Mouse (Mus musculus): ENCODE results near the gene Npas3. TPM values are rescaled to one million over a fixed set of nuclear protein-coding genes. Genes with fewer than 3 reads are reported as not detected.

Npas3 gene
- total RNA-seq, 2 experiments from 2014 or later, result 43.7 to 47.4 TPM

DNA sequence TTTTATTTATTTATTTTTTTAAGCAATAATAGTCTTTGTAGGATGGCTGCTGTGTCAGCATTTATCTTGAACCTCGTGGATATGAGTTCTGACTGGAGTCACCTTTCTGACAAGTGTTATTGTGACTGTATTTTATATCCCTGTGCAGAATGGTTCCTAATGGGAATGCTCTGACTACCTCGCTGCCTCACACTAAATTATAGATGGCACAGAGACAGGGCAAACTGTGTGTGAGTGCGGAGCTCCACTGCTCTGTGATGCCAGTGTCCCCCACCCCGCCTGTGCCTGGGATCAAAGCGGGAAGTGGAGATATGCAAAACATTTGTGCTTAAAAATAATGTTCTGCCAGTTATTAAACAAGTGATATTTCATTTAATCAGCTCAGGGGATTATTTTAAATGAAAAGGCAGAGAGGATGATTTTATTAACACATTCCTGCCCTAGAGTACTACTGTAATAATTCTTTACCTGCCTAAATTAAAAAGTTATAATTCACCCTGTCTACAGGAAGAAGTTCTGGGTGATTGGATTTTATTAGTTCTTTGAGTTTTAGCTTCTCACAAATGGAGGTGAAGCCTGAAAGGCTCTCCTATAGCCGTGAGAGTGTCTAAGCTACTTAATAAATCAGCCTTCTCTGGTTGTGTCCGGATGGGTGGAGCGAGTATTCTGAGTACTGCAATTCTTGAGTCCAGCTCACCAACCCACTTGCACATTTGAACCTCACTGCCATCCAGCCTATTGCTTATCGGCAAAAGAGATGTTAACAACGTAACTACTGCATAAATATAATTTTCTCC, 721.1 kb downstream of the Npas3 start:
- intact Hi-C loops (cut with DNase I), result no loop called here
- no peak for DNase-seq

GRCm38 (mm10) chr12:53970721-53971120, 722.2 kb downstream of the Npas3 start:
- intact Hi-C loops (cut with DNase I), result no loop called here
- DNase-seq, result no peak

DNA sequence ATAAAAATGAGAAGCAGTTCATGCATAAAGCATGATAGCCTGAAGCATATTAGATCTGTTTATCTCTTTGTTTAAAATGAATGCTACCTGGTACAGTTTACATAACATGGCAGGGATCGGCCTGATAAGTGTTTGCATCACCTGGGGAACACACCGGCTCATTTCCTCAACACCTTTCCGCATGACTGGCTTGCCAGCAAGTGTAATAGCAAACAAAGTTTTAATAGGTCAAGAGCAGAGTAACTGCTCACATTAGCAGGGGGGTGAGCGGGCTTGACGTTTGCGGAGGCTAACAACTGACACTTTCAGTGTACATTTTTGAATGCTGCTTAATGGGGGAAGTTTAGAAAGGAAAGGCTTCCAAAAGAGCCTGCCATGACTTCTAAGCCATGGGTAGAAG, 724.9 kb downstream of the Npas3 start:
- DNase-seq, result no peak
- intact Hi-C loops (cut with DNase I), result no loop called here

GRCm38 (mm10) chr12:53981575-53982507, 733.4 kb downstream of the Npas3 start:
- intact Hi-C loops (cut with DNase I), result no loop called here
- DNase-seq, result peak; percentile 62

DNA sequence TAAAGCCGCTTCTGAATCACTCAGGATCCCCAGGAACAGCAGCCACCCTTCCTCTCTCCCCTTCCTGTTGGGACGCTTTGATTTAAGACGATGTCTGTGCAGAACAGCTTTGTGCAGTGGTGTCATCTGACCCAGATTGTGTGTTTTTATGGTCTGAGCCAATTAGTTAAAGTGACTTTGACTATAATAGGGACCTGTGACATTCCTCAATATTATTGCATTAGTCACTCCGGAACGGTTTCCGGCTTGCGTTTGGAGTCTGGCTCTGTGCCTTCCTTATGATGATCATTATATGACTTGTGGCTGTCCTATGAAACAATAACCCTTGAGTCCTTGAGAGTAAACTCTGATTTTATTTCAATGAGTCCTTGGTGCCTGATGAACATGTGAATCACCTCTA, 735.5 kb downstream of the Npas3 start:
- intact Hi-C loops (cut with DNase I), result no loop called here
- no peak for DNase-seq

DNA sequence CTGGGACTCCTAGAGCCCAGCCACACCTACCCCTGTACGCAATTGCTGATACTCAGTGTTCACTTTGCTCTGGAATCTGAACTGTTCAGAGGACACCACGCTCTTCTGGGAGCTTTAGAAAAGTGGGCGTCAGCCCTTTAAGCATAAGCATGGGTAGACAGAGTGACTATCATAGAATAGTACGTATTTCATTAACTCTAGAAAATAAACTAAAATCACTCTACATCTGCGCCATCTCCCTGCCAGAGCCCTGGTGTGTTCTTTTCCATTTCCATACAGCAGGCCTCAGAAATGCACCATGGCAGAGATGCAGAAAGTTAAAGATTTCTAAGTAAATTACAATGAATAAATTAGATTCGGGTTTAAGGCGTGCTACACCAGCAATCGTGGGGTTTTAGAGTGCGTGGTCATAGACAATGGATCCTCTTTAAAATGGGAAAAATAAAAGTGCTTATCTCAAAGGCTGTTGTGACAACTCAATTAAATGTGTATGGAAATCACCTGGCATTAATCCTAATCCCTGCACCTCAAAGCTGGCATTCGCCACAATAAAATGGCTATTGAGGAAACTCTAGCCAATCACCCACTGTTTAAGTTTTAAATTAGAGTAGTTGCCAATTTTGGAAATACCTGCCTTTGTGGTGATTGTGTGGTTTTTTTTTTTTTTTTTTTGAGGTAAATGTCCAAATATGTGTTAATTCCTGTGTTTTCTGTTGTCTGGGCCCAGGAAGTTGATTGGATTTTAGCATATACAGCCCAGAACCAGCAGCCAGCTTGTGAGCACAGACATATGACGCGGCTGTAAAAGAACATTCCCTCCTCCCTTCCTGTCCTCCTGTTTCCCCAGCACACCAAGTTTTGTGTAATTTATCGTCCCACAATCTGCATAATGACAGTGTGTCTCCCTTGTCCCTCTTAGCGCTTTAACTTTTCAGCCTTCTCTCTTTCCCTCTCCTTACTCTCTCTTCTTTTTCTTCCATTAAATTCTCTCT, 737.7 kb downstream of the Npas3 start:
- DNase-seq, result no peak
- intact Hi-C loops (cut with DNase I), result no loop called here

DNA sequence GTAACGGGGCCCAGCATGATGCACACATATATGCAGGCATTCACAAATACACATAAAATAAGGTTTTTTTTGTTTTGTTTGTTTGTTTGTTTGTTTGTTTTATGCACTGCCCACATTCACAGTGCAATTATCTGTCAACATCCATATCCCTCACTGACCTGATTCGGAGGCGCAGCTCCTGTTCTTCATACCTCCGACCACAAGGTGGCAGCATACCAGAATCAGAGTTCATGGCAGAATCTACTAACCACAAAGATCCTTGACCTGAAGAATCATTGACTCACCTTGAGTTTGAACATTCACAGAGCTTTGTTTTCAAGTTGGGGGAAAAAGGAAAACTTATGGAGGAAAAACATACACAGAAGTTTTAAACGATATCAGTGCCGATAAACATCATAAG, 743.9 kb downstream of the Npas3 start:
- DNase-seq, result no peak
- intact Hi-C loops (cut with DNase I), result no loop called here

- DNase-seq, result no peak
- intact Hi-C loops (cut with DNase I), result no loop called here
Observed at GRCm38 (mm10) chr12:53995710-53996109, 747.2 kb downstream of the Npas3 start.

DNA sequence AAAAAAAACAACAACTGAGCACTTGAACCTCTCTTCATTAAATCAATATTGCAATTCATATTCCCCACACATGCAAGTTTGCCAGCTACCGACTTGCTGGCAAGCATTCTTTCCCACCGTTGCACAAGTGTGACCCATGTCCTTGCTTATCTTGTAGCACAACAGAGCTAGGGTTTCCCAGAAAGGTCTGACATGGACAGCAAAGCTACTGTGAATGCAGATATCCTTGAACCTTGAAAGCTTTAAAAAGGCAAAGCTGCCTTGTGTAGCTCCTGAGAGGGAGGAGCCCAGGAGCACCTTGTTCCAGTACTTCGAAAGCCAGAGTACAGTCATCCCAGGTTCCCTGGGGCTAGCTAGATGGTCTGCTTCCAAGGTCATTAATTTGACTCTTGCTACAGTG, 748.7 kb downstream of the Npas3 start:
- no peak for DNase-seq
- intact Hi-C loops (cut with DNase I), result no loop called here

- no peak for DNase-seq
- intact Hi-C loops (cut with DNase I), result no loop called here
Observed at GRCm38 (mm10) chr12:53999647-54000637, 751.5 kb downstream of the Npas3 start.

GRCm38 (mm10) chr12:54002496-54002895, 754.0 kb downstream of the Npas3 start:
- intact Hi-C loops (cut with DNase I), result no loop called here
- peak; percentile 24 for DNase-seq

GRCm38 (mm10) chr12:54004606-54005005, 756.1 kb downstream of the Npas3 start:
- intact Hi-C loops (cut with DNase I), result no loop called here
- DNase-seq, result no peak

- intact Hi-C loops (cut with DNase I), result no loop called here
- no peak for DNase-seq
Observed at GRCm38 (mm10) chr12:54005546-54005945, 757.1 kb downstream of the Npas3 start.

DNA sequence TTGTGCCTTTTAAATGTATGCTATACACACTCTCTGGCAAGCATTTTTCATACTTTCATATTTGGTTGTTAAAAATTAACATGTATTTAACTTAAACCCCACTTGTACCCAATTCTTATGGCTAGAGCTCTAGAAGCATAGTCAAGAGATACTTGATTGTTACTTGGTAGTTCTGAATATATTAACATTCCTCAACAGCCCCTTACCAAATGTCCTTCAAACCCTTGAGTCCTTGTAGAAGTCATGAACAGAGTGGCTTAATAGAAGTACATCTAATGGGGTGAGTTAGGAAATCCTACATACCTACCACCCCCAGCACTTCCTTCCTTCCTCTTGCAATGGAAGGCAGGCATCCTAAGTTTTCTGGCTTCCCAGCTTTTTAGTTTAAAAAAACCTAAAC, 766.8 kb downstream of the Npas3 start:
- DNase-seq, result no peak
- intact Hi-C loops (cut with DNase I), result no loop called here

DNA sequence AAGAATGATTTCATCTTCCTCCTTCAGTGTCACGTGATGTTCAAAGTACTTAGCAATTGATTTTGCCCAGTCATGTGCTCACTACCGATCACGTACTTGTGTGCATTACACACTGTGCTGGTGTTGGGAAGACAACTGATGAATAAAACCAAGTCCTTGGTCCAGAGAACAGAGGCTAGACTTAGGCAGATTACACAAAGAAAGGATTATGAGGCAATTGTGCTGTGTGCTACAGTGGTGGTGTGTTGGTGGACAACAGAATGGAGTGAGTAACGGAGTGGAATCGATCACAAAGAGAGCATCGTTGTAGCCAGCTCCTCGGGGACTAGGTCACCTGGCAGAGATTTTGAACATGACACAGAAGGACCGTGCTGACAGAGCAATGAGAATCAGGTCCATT, 769.5 kb downstream of the Npas3 start:
- intact Hi-C loops (cut with DNase I), result no loop called here

DNA sequence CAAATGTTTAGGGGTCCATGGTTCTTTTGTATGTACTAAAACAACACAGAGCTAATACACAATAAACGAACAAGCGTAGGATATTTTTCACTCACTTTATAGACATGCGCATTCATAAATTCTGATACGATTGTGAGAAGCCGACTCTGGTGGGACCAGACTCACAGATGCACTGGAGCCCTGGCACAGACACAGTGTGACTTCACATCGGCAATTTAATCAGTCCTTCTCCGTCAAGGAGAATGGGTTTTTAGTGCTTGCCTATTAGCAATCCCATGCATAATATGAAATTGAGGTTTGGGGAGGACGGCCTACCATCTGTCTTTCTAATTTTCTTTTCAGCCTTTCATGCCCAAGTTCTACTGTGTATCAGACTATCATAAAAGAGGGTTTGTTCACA, 771.5 kb downstream of the Npas3 start:
- no peak for DNase-seq
- intact Hi-C loops (cut with DNase I), result no loop called here

More for the DNA sequence above, 769.5 kb downstream of the Npas3 start:
- DNase-seq, result no peak

GRCm38 (mm10) chr12:54034666-54035346, 786.3 kb downstream of the Npas3 start:
- intact Hi-C loops (cut with DNase I), result no loop called here
- DNase-seq, result peak; percentile 79

DNA sequence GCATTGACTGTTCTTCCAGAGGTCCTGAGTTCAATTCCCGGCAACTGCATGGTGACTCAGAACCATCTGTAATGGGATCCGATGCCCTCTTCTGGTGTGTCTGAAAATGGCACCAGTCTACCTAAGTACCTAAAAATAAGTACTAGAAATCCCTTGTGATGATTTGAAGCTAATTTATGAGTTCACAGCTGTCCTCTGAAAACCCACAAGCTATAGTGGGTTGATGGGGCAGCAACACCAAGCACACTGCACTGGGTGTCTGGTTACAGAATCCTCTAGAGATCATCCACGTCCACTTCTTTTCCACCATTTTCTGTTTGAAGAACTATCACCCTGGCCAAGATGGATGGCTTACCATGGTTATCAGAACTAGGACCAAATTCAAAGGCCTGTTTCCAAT, 789.1 kb downstream of the Npas3 start:
- DNase-seq, result no peak
- intact Hi-C loops (cut with DNase I), result no loop called here

All from left cerebral cortex, postnatal 4 days (tissue).